Mouse (Mus musculus) C2C12 (cell line): ENCODE data around the gene Gm38100.

Experiments
- CEBPB ChIP-seq: IDR thresholded peaks from one replicate; pipeline ENCODE4 v1.6.1; 2011; ENCODE audit warnings: low read depth, mild to moderate bottlenecking, control low read depth, moderate library complexity
- CTCF ChIP-seq: IDR thresholded peaks from one replicate; pipeline ENCODE4 v1.5.1; 2011; ENCODE audit not compliant: control insufficient read depth, insufficient read depth, insufficient read length
- MYOD1 ChIP-seq: IDR thresholded peaks from one replicate; pipeline ENCODE4 v1.6.1; 2011; ENCODE audit warnings: low read depth; ENCODE audit not compliant: control insufficient read depth, insufficient read length
- MYOG ChIP-seq: IDR thresholded peaks from one replicate; pipeline ENCODE4 v1.6.1; 2011; ENCODE audit not compliant: control insufficient read depth, insufficient read length; ENCODE audit errors: extremely low read depth
- USF1 ChIP-seq: IDR thresholded peaks from one replicate; pipeline ENCODE4 v1.6.1; 2011; ENCODE audit warnings: low read depth, mild to moderate bottlenecking, control low read depth, moderate library complexity

- TF ChIP-seq CTCF (no peak), MYOD1 (no peak), CEBPB (no peak), USF1 (no peak), MYOG (no peak)
These were observed 47.0 kb downstream of the Gm38100 start for GRCm38 (mm10) chr1:175967004-175967745.
